Mouse (Mus musculus) forebrain, embryonic 12.5 days (tissue): ENCODE data around the gene Tomm34. TPM values are rescaled to one million over a fixed set of nuclear protein-coding genes. Genes with fewer than 3 reads are reported as not detected.

Source experiments
- ATAC-seq: fragments of 200-750 bp; cut with Nextera tagmentation; 2 replicates; pipeline ENCODE4 v1.8.0; 2017; ENCODE audit warnings: moderate TSS enrichment; ENCODE audit not compliant: low FRiP score
- H3K27ac ChIP-seq: fragments of 300-500 bp; sonication (generic); 2 replicates; pipeline ENCODE4 v1.5.1; 2016; ENCODE audit warnings: mild to moderate bottlenecking
- H3K27me3 ChIP-seq: fragments of 300-500 bp; sonication (generic); 2 replicates; pipeline ENCODE4 v1.6.1; 2016; ENCODE audit warnings: mild to moderate bottlenecking
- H3K36me3 ChIP-seq: fragments of 300-500 bp; sonication (generic); replicated peaks from 2 replicates; pipeline ENCODE4 v1.6.1; 2016; ENCODE audit warnings: mild to moderate bottlenecking
- H3K4me1 ChIP-seq: fragments of 300-500 bp; sonication (generic); 2 replicates; pipeline ENCODE4 v1.6.1; 2016
- H3K4me2 ChIP-seq: fragments of 300-500 bp; sonication (generic); 2 replicates; pipeline ENCODE4 v1.6.1; 2016; ENCODE audit warnings: mild to moderate bottlenecking, moderate library complexity
- H3K4me3 ChIP-seq: fragments of 300-500 bp; sonication (generic); replicated peaks from 2 replicates; pipeline ENCODE4 v1.5.1; 2016; ENCODE audit warnings: mild to moderate bottlenecking
- H3K9ac ChIP-seq: fragments of 300-500 bp; sonication (generic); 2 replicates; pipeline ENCODE4 v1.6.1; 2016; ENCODE audit warnings: mild to moderate bottlenecking
- H3K9me3 ChIP-seq: fragments of 300-500 bp; sonication (generic); 2 replicates; pipeline ENCODE4 v1.6.1; 2016
- WGBS: fragments of 180-500 bp; shearing (Covaris S2); methylation state at CpG from one replicate; pipeline ENCODE4 v1.1.7; 2016; 5-methylcytosine and 5-hydroxymethylcytosine counted together
- polyA plus RNA-seq: library from polyadenylated mRNA; unstranded; fragments of >200 nt; fragmentation: Nextera tagmentation; extraction: Ambion mirVana; gene quantifications from 2 replicates; pipeline ENCODE4 v1.2.1, GENCODE M21; 2016

Gene Tomm34
- 50.2 TPM in 2 replicates for polyA plus RNA-seq

DNA sequence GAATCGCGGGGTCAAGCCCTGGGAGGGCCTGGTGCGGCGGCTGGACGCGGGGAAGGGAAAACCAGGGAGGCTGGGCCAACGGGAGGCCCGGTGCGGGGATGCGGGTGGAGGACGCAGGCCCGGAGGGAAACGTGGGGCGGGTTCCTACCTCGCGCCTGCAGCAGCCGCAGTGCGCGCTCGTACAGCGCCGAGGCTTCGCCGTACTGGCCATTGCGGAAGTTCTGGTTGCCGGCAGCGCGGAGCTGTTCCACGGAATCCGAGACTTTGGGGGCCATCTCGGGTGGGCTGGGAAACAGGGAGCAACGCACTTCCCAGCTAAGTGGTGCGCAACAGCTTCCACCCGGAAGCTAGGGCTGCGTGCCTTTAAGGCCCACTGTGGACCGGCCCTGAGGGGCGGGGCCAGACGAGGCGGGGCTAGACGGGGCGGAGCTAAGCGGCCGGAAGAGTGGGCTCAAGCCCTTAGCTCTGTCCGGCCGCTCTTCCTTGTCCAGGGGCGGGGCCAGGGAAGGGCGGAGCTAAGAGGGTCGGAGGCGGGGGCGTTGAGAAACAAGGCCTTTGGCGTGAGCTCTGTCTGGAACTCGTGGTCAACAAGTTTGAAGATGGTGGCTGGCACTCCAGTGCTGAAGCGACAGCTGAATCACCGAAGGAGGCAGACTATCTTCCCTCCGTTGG is at the start of gene Tomm34:
Tomm34 (minus strand) TSS at position 405 of the 672 bp plus-strand sequence.
- WGBS: 1% methylated on average over 55 of the region's 55 CpGs
- Histone ChIP-seq H3K27me3 (no peaks in the 10 kb centered on the region), H3K27ac (peak within 1 kb of the TSS; percentile 86), H3K9ac (peak within 1 kb of the TSS; percentile 88), H3K4me1 (peaks cover 28% of the 10 kb centered on the region), H3K4me3 (peak within 1 kb of the TSS; percentile 98), H3K4me2 (peak within 1 kb of the TSS; percentile 91), H3K9me3 (no peaks in the 10 kb centered on the region), H3K36me3 (peaks cover 6% of the 10 kb centered on the region)
- ATAC-seq: peak; percentile 97

- H3K9ac ChIP-seq: no peak overlapping the region; the same call in 1 of the 2 replicates
- no peak overlapping the region for H3K4me3 ChIP-seq
- no peak overlapping the region for H3K4me2 ChIP-seq
- no peaks in the 10 kb centered on the region for H3K4me1 ChIP-seq
- no peak overlapping the region for H3K27ac ChIP-seq
- ATAC-seq: no peak
- H3K27me3 ChIP-seq: no peaks in the 10 kb centered on the region
- H3K36me3 ChIP-seq: peaks cover 54% of the 10 kb centered on the region
- H3K9me3 ChIP-seq: no peaks in the 10 kb centered on the region
- 91% methylated on average over 6 of the region's 6 CpGs for WGBS
Observed at GRCm38 (mm10) chr2:164119503-164119902, 48.5 kb upstream of the Tomm34 start.

DNA sequence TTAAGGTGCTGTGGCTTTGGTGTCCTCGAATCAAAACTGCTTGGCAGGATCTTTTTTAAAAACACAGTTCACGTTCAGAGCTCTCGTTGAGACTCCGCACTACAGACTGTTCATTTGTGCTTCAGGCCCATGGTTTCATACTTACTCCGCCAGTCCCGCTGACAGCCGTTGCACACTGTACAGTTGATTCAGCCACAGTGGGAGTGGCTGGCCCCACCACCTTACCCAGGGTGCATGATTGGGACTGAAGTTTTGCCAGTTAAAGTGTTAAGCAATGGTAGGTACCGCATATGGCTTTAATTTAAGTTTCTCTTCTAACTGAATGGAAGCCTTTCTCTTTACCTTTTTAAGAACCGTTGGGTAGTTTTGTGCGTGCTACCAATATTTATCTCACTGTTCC is 44.6 kb upstream of the Tomm34 start:
- no peaks in the 10 kb centered on the region for H3K4me1 ChIP-seq
- no peak overlapping the region for H3K27ac ChIP-seq
- no peak for ATAC-seq
- no peak overlapping the region for H3K4me3 ChIP-seq
- H3K36me3 ChIP-seq: peaks cover 50% of the 10 kb centered on the region
- H3K4me2 ChIP-seq: no peak overlapping the region
- H3K27me3 ChIP-seq: no peaks in the 10 kb centered on the region
- no peak overlapping the region for H3K9ac ChIP-seq
- H3K9me3 ChIP-seq: no peaks in the 10 kb centered on the region
- WGBS: 89% methylated on average over 10 of the region's 10 CpGs

DNA sequence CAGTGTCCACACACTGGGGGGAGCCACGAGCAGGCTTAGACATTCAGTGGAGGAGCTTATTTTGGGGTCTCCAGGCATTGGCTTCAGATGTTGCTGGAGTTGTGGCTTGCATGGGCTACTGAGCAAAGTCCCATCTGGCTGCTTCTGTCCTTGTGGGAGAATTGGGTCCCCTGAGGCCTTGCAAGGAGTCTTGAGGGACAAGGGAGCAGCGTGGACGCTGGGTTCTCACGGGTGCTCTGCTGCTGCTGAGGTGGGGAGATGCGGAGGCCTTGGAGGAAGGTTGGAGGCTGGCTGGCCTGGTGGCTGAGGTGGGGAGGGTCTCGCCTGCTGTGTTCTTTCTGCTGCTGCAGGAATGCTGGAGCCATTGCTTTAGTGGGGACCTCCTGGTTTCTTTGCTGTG is 43.1 kb upstream of the Tomm34 start:
- H3K27me3 ChIP-seq: no peaks in the 10 kb centered on the region
- H3K9me3 ChIP-seq: no peaks in the 10 kb centered on the region
- H3K9ac ChIP-seq: no peak overlapping the region
- 95% methylated on average over 6 of the region's 6 CpGs for WGBS
- no peaks in the 10 kb centered on the region for H3K4me1 ChIP-seq
- no peak overlapping the region for H3K4me2 ChIP-seq
- H3K36me3 ChIP-seq: peaks cover 35% of the 10 kb centered on the region
- H3K27ac ChIP-seq: no peak overlapping the region
- no peak for ATAC-seq
- no peak overlapping the region for H3K4me3 ChIP-seq

DNA sequence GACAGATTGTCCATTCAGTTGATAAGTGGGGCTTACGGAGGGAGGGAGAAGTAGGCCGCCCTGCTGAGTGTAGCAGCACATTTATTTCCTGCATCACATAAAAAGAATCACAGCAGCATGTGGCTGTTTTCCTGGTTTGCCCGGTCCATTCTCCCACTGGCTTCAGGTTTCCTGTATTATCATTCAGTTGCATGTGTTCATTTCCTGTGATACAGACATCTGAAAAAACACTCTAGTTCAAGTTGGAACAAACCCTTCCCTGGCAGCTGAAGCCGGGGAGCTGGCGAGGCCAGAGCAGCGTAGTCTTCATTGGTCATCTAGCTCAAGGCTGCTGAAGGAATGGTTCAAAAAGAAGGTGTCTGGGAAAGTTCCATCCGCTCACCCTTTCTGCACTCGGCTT is 40.6 kb upstream of the Tomm34 start:
- H3K4me3 ChIP-seq: no peak overlapping the region
- no peak overlapping the region for H3K4me2 ChIP-seq
- WGBS: 89% methylated on average over 8 of the region's 8 CpGs
- no peak for ATAC-seq
- peaks cover 36% of the 10 kb centered on the region for H3K36me3 ChIP-seq
- H3K27me3 ChIP-seq: no peaks in the 10 kb centered on the region
- H3K9ac ChIP-seq: no peak overlapping the region
- H3K27ac ChIP-seq: no peak overlapping the region
- peaks cover 8% of the 10 kb centered on the region; the same call in 1 of the 2 replicates for H3K4me1 ChIP-seq
- no peaks in the 10 kb centered on the region for H3K9me3 ChIP-seq

GRCm38 (mm10) chr2:164108501-164108900 is 37.5 kb upstream of the Tomm34 start:
- Histone ChIP-seq H3K4me1 (peaks cover 8% of the 10 kb centered on the region; the same call in 1 of the 2 replicates), H3K4me3 (no peak overlapping the region), H3K27ac (no peak overlapping the region), H3K4me2 (no peak overlapping the region), H3K9ac (no peak overlapping the region), H3K36me3 (peaks cover 39% of the 10 kb centered on the region), H3K9me3 (no peaks in the 10 kb centered on the region), H3K27me3 (no peaks in the 10 kb centered on the region)
- ATAC-seq: no peak
- 64% methylated on average over 4 of the region's 4 CpGs for WGBS

GRCm38 (mm10) chr2:164107125-164107874 is 36.3 kb upstream of the Tomm34 start:
- no peak overlapping the region for H3K4me2 ChIP-seq
- no peaks in the 10 kb centered on the region for H3K27me3 ChIP-seq
- no peak overlapping the region for H3K4me3 ChIP-seq
- H3K36me3 ChIP-seq: peaks cover 41% of the 10 kb centered on the region
- ATAC-seq: no peak
- 71% methylated on average over 16 of the region's 16 CpGs for WGBS
- peaks cover 8% of the 10 kb centered on the region; the same call in 1 of the 2 replicates for H3K4me1 ChIP-seq
- H3K27ac ChIP-seq: no peak overlapping the region
- H3K9me3 ChIP-seq: no peaks in the 10 kb centered on the region
- H3K9ac ChIP-seq: no peak overlapping the region

- ATAC-seq: no peak
- H3K4me3 ChIP-seq: no peak overlapping the region
- H3K36me3 ChIP-seq: peaks cover 40% of the 10 kb centered on the region
- H3K4me2 ChIP-seq: no peak overlapping the region
- H3K4me1 ChIP-seq: peaks cover 8% of the 10 kb centered on the region; the same call in 1 of the 2 replicates
- no peak overlapping the region for H3K9ac ChIP-seq
- no peaks in the 10 kb centered on the region for H3K9me3 ChIP-seq
- no peaks in the 10 kb centered on the region for H3K27me3 ChIP-seq
- 85% methylated on average over 14 of the region's 14 CpGs for WGBS
- no peak overlapping the region for H3K27ac ChIP-seq
Observed at GRCm38 (mm10) chr2:164106287-164107035, 35.5 kb upstream of the Tomm34 start.

- peaks cover 63% of the 10 kb centered on the region for H3K36me3 ChIP-seq
- H3K9me3 ChIP-seq: no peaks in the 10 kb centered on the region
- H3K4me3 ChIP-seq: no peak overlapping the region
- no peak overlapping the region for H3K4me2 ChIP-seq
- H3K9ac ChIP-seq: no peak overlapping the region
- no peaks in the 10 kb centered on the region for H3K27me3 ChIP-seq
- peaks cover 6% of the 10 kb centered on the region; the same call in 1 of the 2 replicates for H3K4me1 ChIP-seq
- 40% methylated on average over 4 of the region's 4 CpGs for WGBS
- no peak for ATAC-seq
- no peak overlapping the region for H3K27ac ChIP-seq
Observed at GRCm38 (mm10) chr2:164103501-164103900, 32.5 kb upstream of the Tomm34 start.

- 88% methylated on average over 3 of the region's 3 CpGs for WGBS
- Histone ChIP-seq H3K9ac (no peak overlapping the region), H3K36me3 (peaks cover 61% of the 10 kb centered on the region), H3K9me3 (no peaks in the 10 kb centered on the region), H3K4me1 (peaks cover 4% of the 10 kb centered on the region; the same call in 1 of the 2 replicates), H3K4me2 (no peak overlapping the region), H3K27me3 (no peaks in the 10 kb centered on the region), H3K27ac (no peak overlapping the region), H3K4me3 (no peak overlapping the region)
- ATAC-seq: no peak
Observed at GRCm38 (mm10) chr2:164102366-164102765, 31.4 kb upstream of the Tomm34 start.

DNA sequence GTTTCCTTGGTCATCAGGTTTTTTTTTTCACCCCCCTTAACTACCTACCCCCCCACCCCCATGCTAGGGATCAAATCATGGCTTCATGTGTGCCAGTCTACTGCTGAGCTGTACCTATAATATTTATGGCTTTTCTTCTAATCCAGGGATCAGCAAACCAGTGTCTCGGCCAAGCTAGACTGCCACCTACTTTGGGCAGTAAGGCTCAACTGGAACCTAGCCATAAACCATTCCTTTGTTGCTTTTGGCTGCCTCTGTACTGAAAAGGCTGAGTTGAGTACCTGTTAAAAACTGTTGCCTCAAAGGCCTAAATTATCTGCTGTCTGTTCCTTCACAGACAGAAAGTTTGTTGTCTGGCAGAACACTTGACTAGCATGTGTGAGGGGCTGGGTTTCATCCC is 31.0 kb upstream of the Tomm34 start:
- 92% methylated on average over 1 of the region's 1 CpGs for WGBS
- peaks cover 58% of the 10 kb centered on the region for H3K36me3 ChIP-seq
- ATAC-seq: no peak
- no peak overlapping the region for H3K4me2 ChIP-seq
- no peak overlapping the region for H3K9ac ChIP-seq
- H3K4me3 ChIP-seq: no peak overlapping the region
- H3K9me3 ChIP-seq: no peaks in the 10 kb centered on the region
- no peaks in the 10 kb centered on the region for H3K27me3 ChIP-seq
- H3K27ac ChIP-seq: no peak overlapping the region
- no peaks in the 10 kb centered on the region for H3K4me1 ChIP-seq

DNA sequence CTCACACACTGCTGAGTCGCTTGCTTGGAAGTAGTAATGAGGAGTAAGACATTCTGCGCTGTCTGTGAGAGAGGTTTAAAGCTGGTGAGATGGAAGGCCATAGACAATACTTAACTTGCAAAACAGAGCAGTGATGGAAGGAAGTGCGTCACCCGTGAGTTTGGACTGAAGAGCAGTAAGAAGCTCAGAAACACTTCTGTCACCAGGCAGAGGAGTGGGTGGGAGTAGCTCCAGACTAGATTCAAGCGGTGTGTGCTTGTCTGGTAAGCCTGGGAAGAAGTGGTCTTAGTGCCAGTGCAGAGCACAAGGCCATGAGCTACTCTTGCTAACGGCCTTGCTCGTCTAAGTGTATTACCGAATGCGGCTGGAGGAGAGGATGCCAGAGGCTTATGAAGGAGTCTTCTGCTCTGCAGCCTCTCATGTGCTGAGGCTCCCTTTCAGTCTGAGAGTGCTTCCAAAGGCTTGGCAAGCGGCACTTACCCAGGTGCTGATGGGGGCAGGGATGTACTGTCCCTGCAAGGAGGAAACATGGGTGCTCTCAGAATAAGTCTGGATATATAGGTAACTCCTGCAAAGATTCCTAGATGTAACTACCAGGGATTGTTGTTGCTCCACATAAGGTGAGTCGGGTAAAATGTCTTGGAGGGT is 27.8 kb upstream of the Tomm34 start:
- H3K36me3 ChIP-seq: peaks cover 46% of the 10 kb centered on the region
- no peaks in the 10 kb centered on the region for H3K4me1 ChIP-seq
- H3K27me3 ChIP-seq: no peaks in the 10 kb centered on the region
- H3K9me3 ChIP-seq: no peaks in the 10 kb centered on the region
- 93% methylated on average over 11 of the region's 11 CpGs for WGBS
- ATAC-seq: no peak
- H3K4me2 ChIP-seq: no peak overlapping the region
- no peak overlapping the region for H3K27ac ChIP-seq
- H3K9ac ChIP-seq: no peak overlapping the region
- H3K4me3 ChIP-seq: no peak overlapping the region
